Mouse (Mus musculus) ES-E14 (cell line): Measurements from ENCODE around the gene Apbb1ip.

Source experiments
- CHD2 ChIP-seq: IDR thresholded peaks from 2 replicates; pipeline ENCODE4 v1.6.1; 2014; ENCODE audit warnings: mild to moderate bottlenecking, low read depth, low read length, inconsistent platforms
- HCFC1 ChIP-seq: IDR thresholded peaks from 2 replicates; pipeline ENCODE4 v1.6.1; 2012; ENCODE audit warnings: low read length, inconsistent platforms, borderline replicate concordance; ENCODE audit not compliant: insufficient read depth
- MAFK ChIP-seq: IDR thresholded peaks from 2 replicates; pipeline ENCODE4 v1.6.1; 2014; ENCODE audit warnings: mild to moderate bottlenecking, low read depth, low read length, inconsistent platforms; ENCODE audit not compliant: insufficient read depth
- ZC3H11A ChIP-seq: IDR thresholded peaks from 2 replicates; pipeline ENCODE4 v1.6.1; 2012; ENCODE audit warnings: low read depth, mild to moderate bottlenecking, inconsistent platforms, low read length, borderline replicate concordance
- ZNF384 ChIP-seq: IDR thresholded peaks from 2 replicates; pipeline ENCODE4 v1.6.1; 2012; ENCODE audit warnings: low read depth, low read length, inconsistent platforms

DNA sequence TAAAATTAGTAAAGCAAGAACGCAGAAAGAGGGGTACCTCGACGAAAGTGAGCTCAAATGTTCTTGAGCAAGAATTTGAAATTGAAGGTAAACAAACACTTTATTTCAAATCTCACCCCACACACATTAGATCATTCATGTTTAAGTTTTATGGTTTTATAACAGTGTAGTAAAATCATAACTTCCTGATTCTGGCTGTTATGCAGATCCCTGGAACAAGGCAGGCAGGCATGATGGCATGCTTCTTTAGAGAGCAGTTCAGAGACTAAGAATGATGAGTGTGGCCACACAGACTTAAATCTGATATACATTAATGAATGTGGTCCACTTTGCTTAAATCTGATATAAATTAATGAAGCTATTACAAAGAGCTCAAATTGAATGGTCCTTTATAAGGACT lies 102.7 kb downstream of the Apbb1ip start:
- TF ChIP-seq CHD2, result no peak
- TF ChIP-seq ZNF384, result no peak
- TF ChIP-seq HCFC1, result no peak
- TF ChIP-seq ZC3H11A, result no peak
- no peak for TF ChIP-seq MAFK
